Mouse (Mus musculus): ENCODE data around the gene Sec24d. TPM values are rescaled to one million over a fixed set of nuclear protein-coding genes. Genes with fewer than 3 reads are reported as not detected.

Gene Sec24d
- 20.2 and 24.7 TPM in 2 replicates for polyA plus RNA-seq (2015; fragmentation: Nextera tagmentation; extraction: Ambion mirVana)

GRCm38 (mm10) chr3:123266753-123267651, at the start of gene Sec24d:
Gene Sec24d (plus strand): TSS chr3:123267455.

GRCm38 (mm10) chr3:123235921-123236320, 31.3 kb upstream of the Sec24d start, which contains the start of gene Synpo2:
Gene Synpo2 (minus strand): TSS chr3:123236149.

GRCm38 (mm10) chr3:123385486-123386156, 118.4 kb downstream of the Sec24d start, which contains the start of gene Mettl14:
Gene Mettl14 (minus strand): TSS chr3:123386108.

Other genes with a start within 250 kb of the Sec24d start
- not detected in 2 replicates for gene Myoz2, start 232.4 kb upstream of the Sec24d start, polyA plus RNA-seq (2015; fragmentation: Nextera tagmentation; extraction: Ambion mirVana)
- gene Synpo2, start 31.3 kb upstream of the Sec24d start, polyA plus RNA-seq (2015; fragmentation: Nextera tagmentation; extraction: Ambion mirVana), result 5.6 and 7.3 TPM in 2 replicates
- gene Mettl14, start 118.7 kb downstream of the Sec24d start, polyA plus RNA-seq (2015; fragmentation: Nextera tagmentation; extraction: Ambion mirVana), result 11.2 and 11.9 TPM in 2 replicates
- 9.4 and 11.7 TPM in 2 replicates for gene Prss12, start 179.5 kb downstream of the Sec24d start, polyA plus RNA-seq (2015; fragmentation: Nextera tagmentation; extraction: Ambion mirVana)